Mouse (Mus musculus): Measurements from ENCODE around the gene Ahsa1. TPM values are rescaled to one million over a fixed set of nuclear protein-coding genes. Genes with fewer than 3 reads are reported as not detected.

The Ahsa1 gene
- polyA plus RNA-seq (2014; fragmentation: Nextera tagmentation; extraction: Ambion mirVana), result 196 and 214 TPM in 2 replicates

DNA sequence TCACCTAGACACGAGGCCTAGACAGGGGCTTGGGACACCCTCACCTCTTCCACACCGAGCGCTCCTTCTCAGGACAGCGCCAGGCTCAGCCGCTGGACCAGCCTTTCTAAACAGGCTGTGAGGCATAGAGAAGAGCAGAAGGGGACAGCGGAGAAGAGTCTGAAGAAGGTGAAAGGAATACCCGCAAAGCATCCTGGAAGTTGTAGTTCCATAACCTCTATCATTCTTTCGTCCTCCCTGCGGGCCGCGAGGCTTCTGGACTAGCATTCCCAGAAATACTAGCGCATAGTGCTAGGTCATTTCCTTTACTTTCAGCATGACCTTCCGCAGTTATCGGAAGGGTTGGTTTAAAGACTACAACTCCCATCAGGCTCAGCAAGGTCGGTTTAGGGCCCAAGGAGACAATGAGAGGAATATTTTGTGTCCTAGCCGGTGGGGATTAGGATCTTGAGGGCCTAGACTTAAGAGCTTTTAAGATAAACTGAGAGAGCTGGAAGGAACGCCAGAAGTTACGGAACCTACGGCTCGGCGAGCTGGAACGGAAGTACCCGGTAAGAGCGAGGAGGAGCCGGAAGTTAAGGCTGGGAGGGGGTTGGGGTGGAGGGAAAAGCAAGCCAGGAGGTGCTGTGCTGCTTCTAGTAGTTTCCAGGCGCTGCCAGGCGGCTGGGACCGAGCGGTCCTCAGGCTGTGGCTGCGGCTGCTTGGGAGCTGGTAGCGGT is at the start of gene Ahsa1, which contains the start of gene Vipas39:
Gene Ahsa1 (plus strand): TSS at position 372 of the 719 bp plus-strand sequence.
Gene Vipas39 (minus strand): TSS at position 149 of the 719 bp plus-strand sequence.
- under 1% methylated on average over 31 of the region's 31 CpGs for WGBS (ENCODE audit: insufficient replicate concordance)
- H3K9ac ChIP-seq (ENCODE audit: low read depth, low read length), result peak within 1 kb of the TSS; percentile 94
- H3K27ac ChIP-seq (ENCODE audit: low read depth, low read length), result peak within 1 kb of the TSS; percentile 91
- H3K9me3 ChIP-seq (replicated peaks; ENCODE audit: control insufficient read depth, low read length), result no peaks in the 10 kb centered on the region
- peaks cover 32% of the 10 kb centered on the region for H3K36me3 ChIP-seq (ENCODE audit: control insufficient read depth, insufficient read depth, low read length)
- peaks cover 8% of the 10 kb centered on the region; the same call in 1 of the 2 replicates for H3K4me1 ChIP-seq (ENCODE audit: control insufficient read depth, insufficient read depth, low read length)
- H3K27me3 ChIP-seq (ENCODE audit: control insufficient read depth, insufficient read depth, low read length), result no peaks in the 10 kb centered on the region
- peak within 1 kb of the TSS; percentile 91 for H3K4me2 ChIP-seq
- peak within 1 kb of the TSS; percentile 61 for H3K4me3 ChIP-seq (ENCODE audit: low read depth, low read length)
- ATAC-seq (replicated peaks; ENCODE audit: insufficient number of reproducible peaks, low FRiP score, low TSS enrichment), result peak; percentile 95

DNA sequence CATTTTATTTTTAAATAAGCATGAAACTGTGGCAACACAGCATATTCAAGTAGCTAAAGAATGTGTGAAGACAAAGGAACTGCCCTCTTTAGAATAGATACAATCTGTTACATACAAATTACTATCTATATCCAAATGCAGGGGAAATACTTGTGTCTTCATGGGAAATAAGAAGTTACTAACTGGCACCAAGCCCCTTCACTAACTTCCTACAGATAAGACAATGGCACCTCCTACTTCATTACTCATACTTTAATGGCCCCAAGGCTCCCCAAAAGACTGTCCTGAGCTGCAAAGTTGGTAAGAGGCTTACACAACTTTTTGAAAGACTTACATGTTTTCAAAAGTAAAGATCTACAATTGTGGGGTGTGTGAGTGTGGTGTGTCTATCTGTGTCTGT is 48.7 kb upstream of the Ahsa1 start:
- no peak overlapping the region for H3K4me3 ChIP-seq (ENCODE audit: low read depth, low read length)
- H3K9ac ChIP-seq (ENCODE audit: low read depth, low read length), result no peak overlapping the region
- H3K27ac ChIP-seq (ENCODE audit: low read depth, low read length), result no peak overlapping the region
- ATAC-seq (replicated peaks; ENCODE audit: insufficient number of reproducible peaks, low FRiP score, low TSS enrichment), result no peak
- no peaks in the 10 kb centered on the region for H3K27me3 ChIP-seq (ENCODE audit: control insufficient read depth, insufficient read depth, low read length)
- H3K9me3 ChIP-seq (replicated peaks; ENCODE audit: control insufficient read depth, low read length), result no peaks in the 10 kb centered on the region
- no peaks in the 10 kb centered on the region for H3K36me3 ChIP-seq (ENCODE audit: control insufficient read depth, insufficient read depth, low read length)
- no peak overlapping the region for H3K4me2 ChIP-seq
- H3K4me1 ChIP-seq (ENCODE audit: control insufficient read depth, insufficient read depth, low read length), result peaks cover 3% of the 10 kb centered on the region; the same call in 1 of the 2 replicates

DNA sequence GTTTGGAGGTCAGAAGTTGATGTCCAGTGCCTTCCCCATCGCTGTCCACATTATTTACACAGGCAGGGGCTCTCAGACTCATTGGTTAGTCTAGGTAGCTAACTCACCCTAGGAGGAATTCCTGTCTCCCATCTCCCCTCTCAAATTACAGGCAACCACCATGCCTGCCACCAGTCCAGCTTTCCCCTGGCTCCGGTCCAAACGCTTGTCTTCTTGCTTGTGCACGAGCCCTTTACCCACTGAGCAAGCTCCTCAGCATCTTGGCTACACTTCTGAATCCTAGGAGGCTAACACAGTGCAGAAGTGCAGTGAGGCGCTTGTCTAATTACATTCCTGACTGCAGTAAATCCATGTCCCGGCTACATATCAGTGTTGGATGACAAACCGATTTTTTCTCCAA is 46.9 kb upstream of the Ahsa1 start:
- Histone ChIP-seq H3K27me3 (ENCODE audit: control insufficient read depth, insufficient read depth, low read length) (no peaks in the 10 kb centered on the region), H3K4me3 (ENCODE audit: low read depth, low read length) (no peak overlapping the region), H3K4me2 (no peak overlapping the region), H3K36me3 (ENCODE audit: control insufficient read depth, insufficient read depth, low read length) (no peaks in the 10 kb centered on the region), H3K27ac (ENCODE audit: low read depth, low read length) (no peak overlapping the region), H3K9me3 (replicated peaks; ENCODE audit: control insufficient read depth, low read length) (no peaks in the 10 kb centered on the region), H3K4me1 (ENCODE audit: control insufficient read depth, insufficient read depth, low read length) (peaks cover 3% of the 10 kb centered on the region; the same call in 1 of the 2 replicates), H3K9ac (ENCODE audit: low read depth, low read length) (no peak overlapping the region)
- no peak for ATAC-seq (replicated peaks; ENCODE audit: insufficient number of reproducible peaks, low FRiP score, low TSS enrichment)
- 61% methylated on average over 7 of the region's 7 CpGs for WGBS (ENCODE audit: insufficient replicate concordance)

DNA sequence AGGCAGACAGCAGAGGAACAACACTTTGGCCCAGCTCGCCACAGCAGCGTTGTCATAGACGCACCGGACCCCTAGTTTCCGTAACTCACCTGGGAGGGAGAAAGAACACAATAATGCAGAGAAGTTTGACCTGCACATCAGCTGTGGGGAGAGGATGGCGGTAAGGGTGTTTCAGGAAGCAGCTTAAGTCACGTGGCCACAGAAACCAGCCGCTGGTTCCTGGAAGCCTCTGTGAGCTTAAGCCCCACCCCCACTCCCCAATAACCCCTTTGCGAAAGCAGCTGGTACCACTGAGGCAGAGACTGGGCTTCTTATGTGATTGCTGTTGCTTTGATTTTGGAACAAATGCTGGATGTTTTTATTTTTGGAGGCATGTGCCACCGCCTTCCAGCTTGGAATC is 41.3 kb upstream of the Ahsa1 start:
- no peaks in the 10 kb centered on the region for H3K36me3 ChIP-seq (ENCODE audit: control insufficient read depth, insufficient read depth, low read length)
- no peak overlapping the region for H3K27ac ChIP-seq (ENCODE audit: low read depth, low read length)
- WGBS (ENCODE audit: insufficient replicate concordance), result 56% methylated on average over 10 of the region's 10 CpGs
- no peak for ATAC-seq (replicated peaks; ENCODE audit: insufficient number of reproducible peaks, low FRiP score, low TSS enrichment)
- H3K9ac ChIP-seq (ENCODE audit: low read depth, low read length), result no peak overlapping the region
- peak overlapping the region; percentile 40 for H3K4me2 ChIP-seq
- no peaks in the 10 kb centered on the region for H3K27me3 ChIP-seq (ENCODE audit: control insufficient read depth, insufficient read depth, low read length)
- no peaks in the 10 kb centered on the region for H3K4me1 ChIP-seq (ENCODE audit: control insufficient read depth, insufficient read depth, low read length)
- H3K4me3 ChIP-seq (ENCODE audit: low read depth, low read length), result no peak overlapping the region
- no peaks in the 10 kb centered on the region for H3K9me3 ChIP-seq (replicated peaks; ENCODE audit: control insufficient read depth, low read length)

DNA sequence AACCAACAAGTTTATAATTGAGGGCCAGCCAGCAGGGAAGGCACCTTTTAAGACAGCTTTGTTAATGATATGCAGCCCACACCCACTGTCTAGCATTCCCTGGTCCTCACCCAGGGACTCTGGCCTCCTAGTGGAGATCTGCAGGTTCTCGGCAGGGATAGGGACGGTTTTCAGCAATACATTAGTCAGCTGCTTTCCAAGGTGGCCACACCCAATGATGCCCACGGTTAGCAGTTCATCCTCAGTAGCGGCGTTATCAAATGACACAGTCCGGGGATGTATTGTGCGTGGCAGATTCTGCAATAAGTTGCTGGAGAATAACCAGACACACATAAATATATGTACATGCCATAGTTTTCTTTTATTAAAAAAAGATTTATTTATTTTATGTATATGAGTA is 39.5 kb upstream of the Ahsa1 start:
- no peaks in the 10 kb centered on the region for H3K4me1 ChIP-seq (ENCODE audit: control insufficient read depth, insufficient read depth, low read length)
- 71% methylated on average over 7 of the region's 7 CpGs for WGBS (ENCODE audit: insufficient replicate concordance)
- no peak overlapping the region for H3K4me2 ChIP-seq

DNA sequence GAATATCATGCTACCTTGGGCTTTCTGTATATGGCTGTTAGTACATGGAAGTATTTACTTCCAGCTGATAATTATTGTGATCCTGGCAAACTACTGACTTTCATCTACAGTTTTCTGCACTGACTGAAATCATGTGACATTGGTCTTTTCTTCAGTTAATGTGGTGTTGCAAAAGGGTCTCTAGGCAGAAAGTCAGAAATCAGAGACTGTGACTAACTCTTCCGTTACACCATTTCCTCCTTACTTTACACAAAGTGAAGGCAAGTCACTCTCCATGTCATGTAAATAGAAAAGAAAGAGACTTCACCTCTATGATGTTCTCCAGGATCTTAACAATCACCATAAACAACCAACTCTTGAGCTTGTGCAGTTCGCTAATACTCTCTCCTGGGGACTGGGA is 36.6 kb upstream of the Ahsa1 start:
- ATAC-seq (replicated peaks; ENCODE audit: insufficient number of reproducible peaks, low FRiP score, low TSS enrichment), result no peak
- Histone ChIP-seq H3K4me1 (ENCODE audit: control insufficient read depth, insufficient read depth, low read length) (no peaks in the 10 kb centered on the region), H3K4me3 (ENCODE audit: low read depth, low read length) (no peak overlapping the region), H3K9ac (ENCODE audit: low read depth, low read length) (no peak overlapping the region), H3K9me3 (replicated peaks; ENCODE audit: control insufficient read depth, low read length) (no peaks in the 10 kb centered on the region), H3K36me3 (ENCODE audit: control insufficient read depth, insufficient read depth, low read length) (no peaks in the 10 kb centered on the region), H3K27me3 (ENCODE audit: control insufficient read depth, insufficient read depth, low read length) (no peaks in the 10 kb centered on the region), H3K4me2 (no peak overlapping the region), H3K27ac (ENCODE audit: low read depth, low read length) (no peak overlapping the region)
- WGBS (ENCODE audit: insufficient replicate concordance), result 87% methylated on average over 2 of the region's 2 CpGs

More for the DNA sequence above, 39.5 kb upstream of the Ahsa1 start:
- H3K9me3 ChIP-seq (replicated peaks; ENCODE audit: control insufficient read depth, low read length), result no peaks in the 10 kb centered on the region
- no peak overlapping the region for H3K27ac ChIP-seq (ENCODE audit: low read depth, low read length)
- H3K9ac ChIP-seq (ENCODE audit: low read depth, low read length), result no peak overlapping the region
- no peak overlapping the region for H3K4me3 ChIP-seq (ENCODE audit: low read depth, low read length)
- no peaks in the 10 kb centered on the region for H3K36me3 ChIP-seq (ENCODE audit: control insufficient read depth, insufficient read depth, low read length)
- H3K27me3 ChIP-seq (ENCODE audit: control insufficient read depth, insufficient read depth, low read length), result no peaks in the 10 kb centered on the region
- no peak for ATAC-seq (replicated peaks; ENCODE audit: insufficient number of reproducible peaks, low FRiP score, low TSS enrichment)

DNA sequence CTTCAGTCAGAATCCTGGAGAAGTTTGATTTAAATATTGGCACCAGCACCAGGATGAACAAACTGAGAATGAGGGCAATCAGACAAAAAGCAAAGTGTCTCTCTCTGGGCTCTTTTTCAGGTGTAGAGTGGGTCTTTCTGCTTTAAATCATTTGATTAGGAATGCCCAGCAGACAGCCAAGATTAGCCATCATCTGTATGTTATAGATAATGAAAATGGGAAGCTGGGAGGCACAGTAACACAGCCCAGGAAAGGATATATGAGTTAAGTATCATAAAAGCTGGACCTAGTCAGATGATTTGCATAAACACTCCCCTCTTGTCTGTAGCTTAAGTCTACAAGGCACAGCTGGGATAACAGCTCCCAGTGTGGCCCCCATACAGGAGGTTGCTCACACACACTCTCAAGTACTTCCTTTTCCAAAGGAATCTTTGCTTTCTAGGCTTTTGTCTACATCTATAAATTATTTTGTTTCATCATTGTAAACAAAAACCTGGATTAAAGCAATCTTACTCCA is 35.8 kb upstream of the Ahsa1 start:
- ATAC-seq (replicated peaks; ENCODE audit: insufficient number of reproducible peaks, low FRiP score, low TSS enrichment), result no peak
- no peaks in the 10 kb centered on the region for H3K27me3 ChIP-seq (ENCODE audit: control insufficient read depth, insufficient read depth, low read length)
- H3K9ac ChIP-seq (ENCODE audit: low read depth, low read length), result no peak overlapping the region
- no peak overlapping the region for H3K27ac ChIP-seq (ENCODE audit: low read depth, low read length)
- H3K4me2 ChIP-seq, result no peak overlapping the region
- H3K4me3 ChIP-seq (ENCODE audit: low read depth, low read length), result no peak overlapping the region
- no peaks in the 10 kb centered on the region for H3K9me3 ChIP-seq (replicated peaks; ENCODE audit: control insufficient read depth, low read length)
- H3K36me3 ChIP-seq (ENCODE audit: control insufficient read depth, insufficient read depth, low read length), result no peaks in the 10 kb centered on the region
- no peaks in the 10 kb centered on the region for H3K4me1 ChIP-seq (ENCODE audit: control insufficient read depth, insufficient read depth, low read length)

DNA sequence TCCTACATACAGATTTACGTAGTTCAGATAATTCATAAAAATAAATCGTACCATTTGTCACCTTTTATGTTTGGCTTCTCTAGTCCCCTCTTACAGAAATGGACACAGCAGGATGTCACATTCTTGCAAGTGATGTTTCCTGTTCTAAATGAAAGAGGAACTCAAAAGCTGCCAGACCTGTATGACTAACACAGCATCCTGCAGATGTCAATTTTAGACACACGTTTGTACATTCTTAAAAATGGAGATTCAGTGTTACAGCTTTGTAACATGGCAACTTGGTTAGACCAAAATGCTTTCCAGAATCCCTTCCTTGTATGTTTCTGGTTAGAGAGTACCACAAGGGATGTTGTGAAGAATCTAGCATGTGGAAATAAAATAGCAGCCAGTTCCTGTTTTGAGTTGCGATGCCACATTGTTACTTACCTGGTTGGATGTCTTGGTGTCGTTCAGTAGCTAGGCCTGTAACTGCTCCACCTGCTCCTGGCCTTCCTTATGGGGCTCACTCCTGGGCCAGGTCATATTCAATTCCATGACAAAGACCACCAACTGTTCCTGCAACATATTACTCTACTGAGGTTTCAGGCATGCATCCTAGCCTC is 29.3 kb upstream of the Ahsa1 start:
- WGBS (ENCODE audit: insufficient replicate concordance), result 86% methylated on average over 5 of the region's 5 CpGs
- Histone ChIP-seq H3K4me2 (no peak overlapping the region), H3K27ac (ENCODE audit: low read depth, low read length) (no peak overlapping the region), H3K9me3 (replicated peaks; ENCODE audit: control insufficient read depth, low read length) (no peaks in the 10 kb centered on the region), H3K9ac (ENCODE audit: low read depth, low read length) (no peak overlapping the region), H3K4me1 (ENCODE audit: control insufficient read depth, insufficient read depth, low read length) (no peaks in the 10 kb centered on the region), H3K36me3 (ENCODE audit: control insufficient read depth, insufficient read depth, low read length) (peaks cover 9% of the 10 kb centered on the region), H3K27me3 (ENCODE audit: control insufficient read depth, insufficient read depth, low read length) (no peaks in the 10 kb centered on the region), H3K4me3 (ENCODE audit: low read depth, low read length) (no peak overlapping the region)
- no peak for ATAC-seq (replicated peaks; ENCODE audit: insufficient number of reproducible peaks, low FRiP score, low TSS enrichment)

Measured in heart, embryonic 11.5 days (tissue).